8 mouse cellular contexts compared by ENCODE assay signal in genomic region chr8:86756948-86757733, GRCm38 (mm10). TPM values are rescaled to one million over a fixed set of nuclear protein-coding genes. Genes with fewer than 3 reads are reported as not detected.
DNase-seq lines count a peak whose midpoint lies in the region; ATAC-seq and TF ChIP-seq lines count a peak whose summit lies in the region.
"Had no signal": no experiment of that assay in that cellular context is flagged by ENCODE, and none has a peak within 500 bp of the region (broad histone marks: within the 10 kb centered on the region; RNA-seq: fewer than 3 reads in every experiment).

No protein-coding gene starts in this region.

- no peak overlapping the region for H3K27ac ChIP-seq in cortical plate, adult 2 months (ENCODE audit: insufficient read depth, low read length)
- peak overlapping the region; percentile 25; the same call in 1 of the 2 replicates for H3K27ac ChIP-seq in heart, embryonic 15.5 days
- no peak overlapping the region for H3K27ac ChIP-seq in kidney, embryonic 16.5 days (ENCODE audit: low read length)
- no peak overlapping the region for H3K27ac ChIP-seq in liver, postnatal 0 days (ENCODE audit: low read depth)
- H3K27ac ChIP-seq in neural tube, embryonic 13.5 days (replicated peaks) = no peak overlapping the region; the same call in 1 of the 2 replicates
- H3K27ac ChIP-seq: embryonic facial prominence, embryonic 15.5 days had no signal

- peaks cover 1% of the 10 kb centered on the region; the same call in 1 of the 2 replicates for H3K4me1 ChIP-seq in cortical plate, adult 2 months (ENCODE audit: control insufficient read depth, insufficient read depth, low read length)
- peaks cover 5% of the 10 kb centered on the region; the same call in 1 of the 2 replicates for H3K4me1 ChIP-seq in heart, embryonic 15.5 days (replicated peaks)
- no peaks in the 10 kb centered on the region for H3K4me1 ChIP-seq in kidney, embryonic 16.5 days (ENCODE audit: insufficient read depth, low read length)
- peaks cover 13% of the 10 kb centered on the region; the same call in 1 of the 2 replicates for H3K4me1 ChIP-seq in liver, postnatal 0 days (ENCODE audit: insufficient read depth)
- H3K4me1 ChIP-seq in neural tube, embryonic 13.5 days (replicated peaks) = peaks cover 10% of the 10 kb centered on the region

- ATAC-seq in heart, embryonic 15.5 days (replicated peaks; ENCODE audit: insufficient number of reproducible peaks, insufficient read depth, low FRiP score, low read depth) = no peak
- ATAC-seq in kidney, embryonic 16.5 days (ENCODE audit: low FRiP score, low TSS enrichment) = no peak
- ATAC-seq in liver, postnatal 0 days = peak; percentile 24; the same call in 1 of the 2 replicates
- no peak for ATAC-seq in neural tube, embryonic 13.5 days (ENCODE audit: low read depth)

- H3K36me3 ChIP-seq in heart, embryonic 15.5 days = no peaks in the 10 kb centered on the region
- H3K36me3 ChIP-seq in kidney, embryonic 16.5 days (ENCODE audit: insufficient read depth, low read length) = no peaks in the 10 kb centered on the region
- no peaks in the 10 kb centered on the region for H3K36me3 ChIP-seq in liver, postnatal 0 days (replicated peaks; ENCODE audit: insufficient read depth, low read length)
- H3K36me3 ChIP-seq in neural tube, embryonic 13.5 days = no peaks in the 10 kb centered on the region
- H3K36me3 ChIP-seq: embryonic facial prominence, embryonic 15.5 days had no signal

- 32% methylated on average over 23 of the region's 23 CpGs for WGBS in heart, embryonic 15.5 days
- WGBS in kidney, embryonic 16.5 days = 22% methylated on average over 23 of the region's 23 CpGs
- 34% methylated on average over 23 of the region's 23 CpGs for WGBS in liver, postnatal 0 days (ENCODE audit: insufficient replicate concordance)
- WGBS in neural tube, embryonic 13.5 days = 13% methylated on average over 23 of the region's 23 CpGs

- TF ChIP-seq CTCF in cortical plate, adult 2 months (IDR thresholded peaks at IDR 0.05; ENCODE audit: extremely low read depth, insufficient read depth, low read length) = no peak
- TF ChIP-seq CTCF in liver, postnatal 0 days (IDR thresholded peaks at IDR 0.05; ENCODE audit: low read depth) = no peak

- H3K9me3 ChIP-seq in heart, embryonic 15.5 days (replicated peaks) = no peaks in the 10 kb centered on the region
- H3K9me3 ChIP-seq in kidney, embryonic 16.5 days (ENCODE audit: low read length) = no peaks in the 10 kb centered on the region
- H3K9me3 ChIP-seq in liver, postnatal 0 days (ENCODE audit: low read length) = no peaks in the 10 kb centered on the region
- no peaks in the 10 kb centered on the region for H3K9me3 ChIP-seq in neural tube, embryonic 13.5 days
- H3K9me3 ChIP-seq: embryonic facial prominence, embryonic 15.5 days had no signal

- H3K27me3 ChIP-seq in heart, embryonic 15.5 days = no peaks in the 10 kb centered on the region
- no peaks in the 10 kb centered on the region for H3K27me3 ChIP-seq in kidney, embryonic 16.5 days (ENCODE audit: insufficient read depth, low read length)
- 0 out of 2 replicates have a peak, but pooled peaks cover 2% of the 10 kb centered on the region for H3K27me3 ChIP-seq in liver, postnatal 0 days (ENCODE audit: insufficient read depth, low read length)
- no peaks in the 10 kb centered on the region for H3K27me3 ChIP-seq in neural tube, embryonic 13.5 days
- H3K27me3 ChIP-seq: embryonic facial prominence, embryonic 15.5 days had no signal

- H3K9ac ChIP-seq in heart, embryonic 15.5 days = no peak overlapping the region
- H3K9ac ChIP-seq in kidney, embryonic 16.5 days (replicated peaks; ENCODE audit: low read length) = no peak overlapping the region; the same call in 1 of the 2 replicates
- H3K9ac ChIP-seq in liver, postnatal 0 days (replicated peaks) = no peak overlapping the region
- peak overlapping the region; percentile 13 for H3K9ac ChIP-seq in neural tube, embryonic 13.5 days
- H3K9ac ChIP-seq: embryonic facial prominence, embryonic 15.5 days had no signal

- H3K4me2 ChIP-seq in heart, embryonic 15.5 days = 0 out of 2 replicates have a peak overlapping the region, but pooled peaks have one; percentile 9
- peak overlapping the region; percentile 32 for H3K4me2 ChIP-seq in kidney, embryonic 16.5 days (replicated peaks; ENCODE audit: low read depth, low read length)
- H3K4me2 ChIP-seq in liver, postnatal 0 days (ENCODE audit: low read depth, low read length) = peak overlapping the region; percentile 40; the same call in 1 of the 2 replicates
- peak overlapping the region; percentile 49 for H3K4me2 ChIP-seq in neural tube, embryonic 13.5 days
- H3K4me2 ChIP-seq: embryonic facial prominence, embryonic 15.5 days had no signal

- H3K4me3 ChIP-seq in cortical plate, adult 2 months (ENCODE audit: insufficient read depth, low read length) = peak overlapping the region; percentile 10; the same call in 1 of the 2 replicates
- H3K4me3 ChIP-seq in heart, embryonic 15.5 days = no peak overlapping the region
- H3K4me3 ChIP-seq in kidney, embryonic 16.5 days (ENCODE audit: low read length) = peak overlapping the region; percentile 7; the same call in 1 of the 2 replicates
- H3K4me3 ChIP-seq in liver, postnatal 0 days (ENCODE audit: low read depth, low read length) = no peak overlapping the region
- H3K4me3 ChIP-seq in neural tube, embryonic 13.5 days = peak overlapping the region; percentile 18; the same call in 1 of the 2 replicates
- H3K4me3 ChIP-seq: embryonic facial prominence, embryonic 15.5 days had no signal

- peak; percentile 34 for DNase-seq in adrenal gland, adult 8-10 months
- peak; percentile 47 for DNase-seq in liver, postnatal 0 days
- DNase-seq in gastrocnemius, postnatal 10 days = no peak

- TF ChIP-seq POLR2A in cortical plate, adult 2 months (IDR thresholded peaks at IDR 0.05; ENCODE audit: extremely low read depth, insufficient read depth, low read length) = no peak

- TF ChIP-seq EP300 in liver, postnatal 0 days (IDR thresholded peaks at IDR 0.05; ENCODE audit: low read depth) = no peak

RNA-seq across cellular contexts. Expression of gene Siah1a, which starts 11.4 kb away (rescaled TPM):
- total RNA-seq in adrenal gland, adult 8-10 months (2022) = 10 to 100 TPM; 17.7 to 23.7 (median 19.7) TPM
- 31.0 and 32.1 TPM in 2 replicates for polyA plus RNA-seq in cortical plate, adult 2 months (2012; rRNA removed)
- polyA plus RNA-seq in heart, embryonic 15.5 days (2015; fragmentation: Nextera tagmentation; extraction: Ambion mirVana) = 29.8 and 30.5 TPM in 2 replicates
- 31.7 and 40.1 TPM in 2 replicates for polyA plus RNA-seq in kidney, embryonic 16.5 days (2015; fragmentation: Nextera tagmentation; extraction: Ambion mirVana)
- 11.7 and 13.7 TPM in 2 replicates for polyA plus RNA-seq in liver, postnatal 0 days (2015; fragmentation: Nextera tagmentation; extraction: Ambion mirVana)
- polyA plus RNA-seq in neural tube, embryonic 13.5 days (2015; fragmentation: Nextera tagmentation; extraction: Ambion mirVana) = 86.4 and 91.6 TPM in 2 replicates
- total RNA-seq in gastrocnemius, postnatal 10 days (2021) = 10 to 100 TPM; 14.5 to 17.1 TPM

RNA-seq across cellular contexts. Expression of gene Gm10638, which starts 11.6 kb away (rescaled TPM):
- 1 to 10 TPM; 2.0 to 5.3 (median 2.6) TPM for total RNA-seq in adrenal gland, adult 8-10 months (2022)
- polyA plus RNA-seq in cortical plate, adult 2 months (2012; rRNA removed) = 1.6 and 2.2 TPM in 2 replicates
- polyA plus RNA-seq in heart, embryonic 15.5 days (2015; fragmentation: Nextera tagmentation; extraction: Ambion mirVana) = 3.9 and 4.2 TPM in 2 replicates
- 2.6 and 3.5 TPM in 2 replicates for polyA plus RNA-seq in kidney, embryonic 16.5 days (2015; fragmentation: Nextera tagmentation; extraction: Ambion mirVana)
- 1.7 and 1.8 TPM in 2 replicates for polyA plus RNA-seq in liver, postnatal 0 days (2015; fragmentation: Nextera tagmentation; extraction: Ambion mirVana)
- polyA plus RNA-seq in neural tube, embryonic 13.5 days (2015; fragmentation: Nextera tagmentation; extraction: Ambion mirVana) = 7.0 TPM in 2 replicates
- total RNA-seq in gastrocnemius, postnatal 10 days (2021) = 1 to 10 TPM; 4.1 to 6.7 TPM

Comparison
In these comparisons a context has a peak if more than half of its experiments do, and no peak if none do; other contexts are left out.
1. H3K4me3 ChIP-seq: peak in cortical plate, adult 2 months (single experiment), kidney, embryonic 16.5 days (single experiment) and neural tube, embryonic 13.5 days (single experiment); none in heart, embryonic 15.5 days (single experiment) and liver, postnatal 0 days (single experiment).
2. Peak in every context shown above with its lines, with median percentiles within 50 percentile points of each other: H3K4me2 ChIP-seq.